Mouse (Mus musculus): Measurements from ENCODE around the gene Abhd16b. TPM values are rescaled to one million over a fixed set of nuclear protein-coding genes. Genes with fewer than 3 reads are reported as not detected.

Abhd16b gene
- total and polyA plus RNA-seq, 3 experiments = 0.08 TPM; not detected in 2

DNA sequence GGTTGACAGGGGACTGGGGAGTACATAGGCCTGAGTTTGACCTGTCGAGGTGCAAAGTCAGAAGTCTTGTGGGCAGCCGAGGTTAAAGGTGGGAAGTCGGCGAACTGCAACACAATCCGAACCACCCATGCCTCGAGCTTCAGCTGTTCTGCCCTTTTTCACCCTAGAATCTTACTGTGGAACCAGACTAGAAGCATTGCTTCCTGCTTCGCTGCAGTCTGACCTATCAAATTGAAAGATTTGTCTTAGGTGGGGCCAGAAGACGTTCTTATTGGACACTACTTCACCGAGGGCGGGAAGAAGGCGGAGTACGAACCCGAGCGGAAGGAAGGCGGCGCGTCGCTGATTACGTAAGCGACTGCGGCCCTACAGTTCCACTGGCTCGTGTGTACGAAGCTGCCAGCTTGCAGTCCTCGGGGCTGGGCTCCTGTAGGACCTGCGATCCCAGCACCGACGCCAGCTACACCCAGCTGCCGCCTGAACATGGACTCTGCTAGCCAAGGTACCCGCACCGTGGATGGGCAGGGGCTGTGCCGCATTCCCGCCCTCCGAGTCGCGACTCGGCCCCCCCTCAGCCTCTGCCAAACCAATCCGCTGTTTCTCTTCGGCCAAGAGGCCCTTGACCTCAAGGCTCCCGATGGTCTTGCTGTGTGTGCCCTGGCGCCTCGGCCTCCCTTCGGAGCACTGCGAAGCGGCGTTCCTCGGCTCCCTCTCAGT lies 4.0 kb downstream of the Abhd16b start, which contains the start of gene Tpd52l2 (continued):
- TF ChIP-seq POLR2AphosphoS2 (IDR thresholded peaks at IDR 0.05; ENCODE audit: low read length) = peak; percentile 80
- peak; percentile 82 for TF ChIP-seq E2F4 (IDR thresholded peaks at IDR 0.05; ENCODE audit: borderline replicate concordance, low read depth, low read length)
- no peak for TF ChIP-seq USF1 (IDR thresholded peaks at IDR 0.05; ENCODE audit: low read depth, low read length)

DNA sequence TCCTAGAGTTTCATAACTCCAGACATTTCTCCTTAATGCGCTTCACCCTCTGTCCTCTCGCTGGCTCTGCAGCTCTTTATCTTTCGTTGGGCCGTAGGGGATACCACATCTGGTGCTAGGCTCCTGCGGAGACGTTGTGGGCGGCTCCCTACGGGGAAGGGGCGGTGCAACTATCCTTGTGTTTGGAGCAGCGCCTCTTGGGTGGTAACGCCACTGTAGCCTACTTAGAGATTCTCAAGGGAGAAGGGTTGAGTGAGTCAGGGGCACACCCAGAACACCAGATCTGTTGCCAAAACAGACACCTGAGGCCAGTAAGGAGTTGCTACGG lies 4.5 kb downstream of the Abhd16b start:
- Histone ChIP-seq H3K4me3 (ENCODE audit: control insufficient read depth in 1 of 2, insufficient read depth in 1 of 2, low read depth in 2 of 2, low read length in 2 of 2) (peak overlapping the region; percentile 94 to 98), H3K27me3 (ENCODE audit: control insufficient read depth in 1 of 2, insufficient read depth in 2 of 2, low read length in 2 of 2) (no peaks in the 10 kb centered on the region), H3K9ac (ENCODE audit: control insufficient read depth, low read depth, low read length, poor library complexity, severe bottlenecking) (peak overlapping the region; percentile 94), H3K4me1 (ENCODE audit: control insufficient read depth in 1 of 2, insufficient read depth in 2 of 2, low read length in 2 of 2) (peaks cover 3 to 9% of the 10 kb centered on the region in 2 experiments; a peak in 3 of 4 replicates), H3K27ac (ENCODE audit: control insufficient read depth, low read depth, low read length) (peak overlapping the region; percentile 91), H3K79me2 (ENCODE audit: control insufficient read depth, insufficient read depth, low read length, poor library complexity) (peaks cover 20% of the 10 kb centered on the region), H3K36me3 (ENCODE audit: control insufficient read depth in 1 of 2, insufficient read depth in 2 of 2, low read length in 2 of 2) (peaks cover 0 to 11% of the 10 kb centered on the region in 2 experiments; a peak in 3 of 4 replicates), H3K9me3 (replicated peaks; ENCODE audit: insufficient read depth, low read length) (no peaks in the 10 kb centered on the region)
- peak; percentile 90 for DNase-seq (ENCODE audit: low read depth, low spot score)
- TF ChIP-seq RCOR1 (IDR thresholded peaks at IDR 0.05; ENCODE audit: low read depth, low read length) (no peak), TCF12 (IDR thresholded peaks at IDR 0.05; ENCODE audit: low read depth, low read length) (0 out of 2 replicates have a peak, but pooled peaks have one; percentile 16)

DNA sequence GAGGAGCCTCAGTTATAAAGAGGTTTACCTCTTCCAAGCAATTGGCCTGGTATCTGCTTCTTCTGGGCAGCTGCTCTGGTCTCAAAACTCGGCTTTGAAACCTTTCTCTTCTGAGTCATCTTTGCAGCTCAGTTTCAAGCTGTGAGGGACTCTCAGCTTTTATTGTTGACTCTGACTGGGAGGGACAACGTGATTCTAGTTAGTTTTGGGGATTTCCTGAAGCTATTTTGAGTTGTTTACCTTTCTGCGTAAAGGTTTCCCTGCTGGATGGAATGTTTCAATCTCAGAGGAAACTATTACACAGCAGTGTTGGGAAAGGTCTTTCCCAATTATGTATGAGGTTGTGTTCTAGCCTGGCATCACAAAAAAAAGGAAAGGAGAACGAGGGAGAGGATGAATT lies 5.6 kb downstream of the Abhd16b start:
- TF ChIP-seq ZMIZ1 (IDR thresholded peaks at IDR 0.05; ENCODE audit: low read depth, low read length) (no peak), USF1 (IDR thresholded peaks at IDR 0.05; ENCODE audit: low read depth, low read length) (no peak), ELF1 (IDR thresholded peaks at IDR 0.05; ENCODE audit: low read depth, low read length) (no peak), UBTF (IDR thresholded peaks at IDR 0.05; ENCODE audit: borderline replicate concordance, insufficient read depth, low read depth, low read length) (no peak), MYB (IDR thresholded peaks at IDR 0.05; ENCODE audit: low read depth, low read length) (no peak), CHD2 (IDR thresholded peaks at IDR 0.05; ENCODE audit: low read length) (no peak), TAL1 (IDR thresholded peaks at IDR 0.05; ENCODE audit: low read length) (no peak)
- no peaks in the 10 kb centered on the region for H3K27me3 ChIP-seq (ENCODE audit: control insufficient read depth in 1 of 2, insufficient read depth in 2 of 2, low read length in 2 of 2)
- no peak overlapping the region for H3K27ac ChIP-seq (ENCODE audit: control insufficient read depth, low read depth, low read length)
- peaks cover 0 to 15% of the 10 kb centered on the region in 2 experiments; a peak in 3 of 4 replicates for H3K36me3 ChIP-seq (ENCODE audit: control insufficient read depth in 1 of 2, insufficient read depth in 2 of 2, low read length in 2 of 2)
- no peak overlapping the region for H3K9ac ChIP-seq (ENCODE audit: control insufficient read depth, low read depth, low read length, poor library complexity, severe bottlenecking)
- no peak overlapping the region for H3K4me3 ChIP-seq (ENCODE audit: control insufficient read depth in 1 of 2, insufficient read depth in 1 of 2, low read depth in 2 of 2, low read length in 2 of 2)
- H3K79me2 ChIP-seq (ENCODE audit: control insufficient read depth, insufficient read depth, low read length, poor library complexity) = peaks cover 20% of the 10 kb centered on the region
- peaks cover 2 to 3% of the 10 kb centered on the region in 2 experiments; a peak in 3 of 4 replicates for H3K4me1 ChIP-seq (ENCODE audit: control insufficient read depth in 1 of 2, insufficient read depth in 2 of 2, low read length in 2 of 2)
- no peaks in the 10 kb centered on the region for H3K9me3 ChIP-seq (replicated peaks; ENCODE audit: insufficient read depth, low read length)
- no peak for DNase-seq (ENCODE audit: low read depth, low spot score)

DNA sequence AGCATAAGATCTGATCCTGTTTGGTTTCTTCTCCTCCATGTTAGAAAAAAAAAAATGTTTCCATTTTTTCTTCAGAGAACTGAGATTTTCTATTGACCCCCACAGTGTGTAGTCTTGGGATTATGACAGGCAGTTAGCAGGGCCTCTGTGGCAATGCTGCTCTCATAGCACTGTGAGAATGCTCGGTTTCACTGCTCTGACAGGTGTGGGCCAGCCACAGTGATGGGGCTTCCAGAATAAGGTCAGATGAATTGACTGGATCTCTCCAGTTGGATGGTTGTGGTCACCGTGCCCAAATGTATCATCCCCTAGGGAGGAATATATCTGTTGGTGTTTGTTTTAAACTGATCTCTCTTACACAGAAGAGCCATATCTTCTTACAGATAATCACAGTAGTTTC lies 16.2 kb downstream of the Abhd16b start:
- H3K9me3 ChIP-seq (replicated peaks; ENCODE audit: insufficient read depth, low read length) = no peaks in the 10 kb centered on the region
- H3K4me1 ChIP-seq (ENCODE audit: control insufficient read depth in 1 of 2, insufficient read depth in 2 of 2, low read length in 2 of 2) = no peaks in the 10 kb centered on the region
- DNase-seq (ENCODE audit: low read depth, low spot score) = no peak
- no peaks in the 10 kb centered on the region for H3K27me3 ChIP-seq (ENCODE audit: control insufficient read depth in 1 of 2, insufficient read depth in 2 of 2, low read length in 2 of 2)
- no peak overlapping the region for H3K27ac ChIP-seq (ENCODE audit: control insufficient read depth, low read depth, low read length)
- H3K4me3 ChIP-seq (ENCODE audit: control insufficient read depth in 1 of 2, insufficient read depth in 1 of 2, low read depth in 2 of 2, low read length in 2 of 2) = no peak overlapping the region
- peaks cover 0 to 45% of the 10 kb centered on the region in 2 experiments; a peak in 2 of 4 replicates for H3K36me3 ChIP-seq (ENCODE audit: control insufficient read depth in 1 of 2, insufficient read depth in 2 of 2, low read length in 2 of 2)
- H3K79me2 ChIP-seq (ENCODE audit: control insufficient read depth, insufficient read depth, low read length, poor library complexity) = 0 out of 2 replicates have a peak, but pooled peaks cover 1% of the 10 kb centered on the region
- no peak overlapping the region for H3K9ac ChIP-seq (ENCODE audit: control insufficient read depth, low read depth, low read length, poor library complexity, severe bottlenecking)
- TF ChIP-seq UBTF (IDR thresholded peaks at IDR 0.05; ENCODE audit: borderline replicate concordance, insufficient read depth, low read depth, low read length) (no peak), BHLHE40 (IDR thresholded peaks at IDR 0.05; ENCODE audit: borderline replicate concordance, low read depth, low read length) (no peak), TAL1 (IDR thresholded peaks at IDR 0.05; ENCODE audit: low read length) (no peak), CTCF (IDR thresholded peaks at IDR 0.05 in 2 of 3, conservative IDR thresholded peaks at IDR 0.05 in 1 of 3; ENCODE audit: control insufficient read depth in 1 of 3, insufficient read depth in 1 of 3, low read depth in 2 of 3, low read length in 3 of 3, poor library complexity in 1 of 3, severe bottlenecking in 1 of 3) (no peak), MAZ (IDR thresholded peaks at IDR 0.05; ENCODE audit: low read depth, low read length) (no peak), NRF1 (IDR thresholded peaks at IDR 0.05; ENCODE audit: insufficient read depth, low read depth, low read length, poor library complexity, severe bottlenecking) (no peak), USF1 (IDR thresholded peaks at IDR 0.05; ENCODE audit: low read depth, low read length) (no peak), POLR2A (IDR thresholded peaks at IDR 0.05; ENCODE audit: control insufficient read depth in 1 of 2, insufficient read depth in 1 of 2, low read depth in 1 of 2, low read length in 2 of 2, poor library complexity in 1 of 2) (no peak), MEF2A (IDR thresholded peaks at IDR 0.05; ENCODE audit: extremely low read depth, insufficient replicate concordance, low read depth, low read length, poor library complexity, severe bottlenecking) (no peak), CHD1 (IDR thresholded peaks at IDR 0.05; ENCODE audit: low read depth, low read length) (no peak), POLR2AphosphoS5 (IDR thresholded peaks at IDR 0.05; ENCODE audit: borderline replicate concordance, low read depth, low read length) (no peak), TCF12 (IDR thresholded peaks at IDR 0.05; ENCODE audit: low read depth, low read length) (no peak), TBP (IDR thresholded peaks at IDR 0.05; ENCODE audit: low read depth, low read length) (no peak), SIN3A (IDR thresholded peaks at IDR 0.05; ENCODE audit: low read length) (no peak), GABPA (IDR thresholded peaks at IDR 0.05; ENCODE audit: low read depth, low read length) (no peak)

All from MEL (cell line).